Mouse (Mus musculus) olfactory bulb, adult 2 months (tissue): ENCODE data around the gene Bgn. TPM values are rescaled to one million over a fixed set of nuclear protein-coding genes. Genes with fewer than 3 reads are reported as not detected.

Source experiments
- H3K27ac ChIP-seq: fragments of 200-500 bp; 2 replicates; pipeline ENCODE4 v1.5.1; 2012; ENCODE audit warnings: low read depth, low read length; ENCODE audit not compliant: insufficient read depth
- H3K4me1 ChIP-seq: fragments of 200-500 bp; 2 replicates; pipeline ENCODE4 v1.6.1; 2012; ENCODE audit warnings: low read length; ENCODE audit not compliant: control insufficient read depth, insufficient read depth
- H3K4me3 ChIP-seq: fragments of 200-500 bp; 2 replicates; pipeline ENCODE4 v1.5.1; 2012; ENCODE audit warnings: mild to moderate bottlenecking, low read depth, low read length, moderate library complexity; ENCODE audit not compliant: insufficient read depth
- CTCF ChIP-seq: fragments of 200-500 bp; IDR thresholded peaks from 2 replicates; pipeline ENCODE4 v1.5.1; 2012; ENCODE audit warnings: low read depth, mild to moderate bottlenecking, low read length, moderate library complexity; ENCODE audit not compliant: insufficient read depth
- POLR2A ChIP-seq: fragments of 200-500 bp; IDR thresholded peaks from 2 replicates; pipeline ENCODE4 v1.6.1; 2012; ENCODE audit warnings: mild to moderate bottlenecking, low read depth, low read length, moderate library complexity; ENCODE audit not compliant: insufficient read depth
- WGBS: fragments of 180-500 bp; shearing (Covaris S2); methylation state at CpG from one replicate; pipeline ENCODE4 v1.1.7; 2018; 5-methylcytosine and 5-hydroxymethylcytosine counted together
- polyA plus RNA-seq: library from polyadenylated mRNA; stranded (reverse); fragments of >200 nt; gene quantifications from 2 replicates; pipeline ENCODE4 v1.2.4, GENCODE M21; 2012; ENCODE audit warnings: low replicate concordance; ENCODE audit not compliant: missing spikeins, insufficient read depth, insufficient read length

The Bgn gene
- polyA plus RNA-seq, 1 experiment = not detected

DNA sequence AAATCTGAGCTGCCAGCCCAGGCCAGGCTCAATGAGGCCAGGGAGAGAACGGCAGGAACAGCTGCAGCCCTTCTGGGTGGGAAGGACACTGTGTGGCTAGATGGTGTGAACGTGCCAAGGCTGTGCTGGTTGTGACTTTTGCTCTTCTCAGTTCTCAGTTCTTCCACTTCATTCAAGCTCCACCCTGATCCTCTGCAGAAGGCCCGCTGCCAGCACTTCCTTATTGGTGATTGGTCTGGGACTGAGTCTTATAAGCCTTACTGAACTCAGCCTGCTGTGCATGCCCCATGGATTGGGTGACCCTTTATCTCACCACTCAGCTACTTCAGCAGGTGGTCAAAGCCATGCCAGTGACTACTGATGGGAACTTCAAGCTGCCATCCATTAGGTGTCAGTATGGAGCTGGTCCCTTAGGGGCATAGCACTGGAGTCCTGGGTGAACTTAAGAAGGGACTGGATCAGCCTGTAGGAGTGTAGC is 43.0 kb downstream of the Bgn start:
- no peaks in the 10 kb centered on the region for H3K4me1 ChIP-seq
- no peak for TF ChIP-seq POLR2A
- TF ChIP-seq CTCF = no peak
- H3K4me3 ChIP-seq = no peak overlapping the region
- no peak overlapping the region for H3K27ac ChIP-seq
- 77% methylated on average over 3 of the region's 3 CpGs for WGBS

DNA sequence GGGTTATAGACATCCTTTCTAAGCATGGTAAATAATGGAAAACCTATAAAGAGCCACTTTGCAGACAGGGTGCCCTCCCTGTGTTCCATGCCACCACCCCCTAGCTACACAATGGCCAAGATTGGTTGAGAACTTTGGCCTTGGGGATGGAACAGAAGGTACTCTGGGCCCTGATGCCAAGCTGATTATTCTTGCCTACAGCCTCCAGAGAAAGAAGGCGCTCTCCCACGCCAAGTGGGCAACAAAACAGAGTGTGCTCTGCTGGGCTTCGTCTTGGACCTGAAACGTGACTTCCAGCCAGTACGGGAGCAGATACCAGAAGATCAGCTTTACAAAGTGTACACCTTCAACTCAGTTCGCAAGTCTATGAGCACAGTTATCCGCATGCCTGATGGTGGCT is 54.5 kb downstream of the Bgn start:
- H3K4me1 ChIP-seq = no peaks in the 10 kb centered on the region
- TF ChIP-seq CTCF (no peak), POLR2A (no peak)
- WGBS = 82% methylated on average over 7 of the region's 7 CpGs

DNA sequence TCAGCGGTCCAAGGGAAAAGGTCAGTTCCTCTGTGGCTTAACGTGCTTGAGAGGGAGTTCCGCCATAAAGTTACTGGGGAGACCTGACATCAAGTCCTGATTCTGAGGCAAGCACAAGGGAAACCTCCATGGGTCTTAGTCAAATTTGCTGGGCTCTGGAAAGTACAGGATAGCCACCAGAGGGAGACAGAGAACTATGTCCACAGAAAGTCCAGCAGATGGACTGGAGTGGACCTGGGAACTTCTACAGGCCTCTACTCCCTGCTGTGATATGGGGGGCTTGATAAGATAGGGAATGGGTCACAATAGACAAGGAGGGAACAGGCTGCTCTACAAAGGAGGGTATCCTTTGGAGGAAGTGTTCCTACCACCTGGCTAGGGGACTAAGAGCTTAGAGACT is 59.9 kb downstream of the Bgn start:
- WGBS = 55% methylated on average over 3 of the region's 3 CpGs
- H3K4me3 ChIP-seq = no peak overlapping the region
- no peaks in the 10 kb centered on the region for H3K4me1 ChIP-seq
- H3K27ac ChIP-seq = no peak overlapping the region
- TF ChIP-seq POLR2A = no peak
- TF ChIP-seq CTCF = no peak

More for the DNA sequence above, 54.5 kb downstream of the Bgn start:
- Histone ChIP-seq H3K27ac (no peak overlapping the region), H3K4me3 (no peak overlapping the region)

Other genes starting within 250 kb of the Bgn start
- gene Xlr4c, start 240.5 kb upstream of the Bgn start, polyA plus RNA-seq = not detected in 2 replicates
- not detected in 2 replicates for gene Xlr3c, start 218.2 kb upstream of the Bgn start, polyA plus RNA-seq
- not detected in 2 replicates for gene Xlr5a, start 190.6 kb upstream of the Bgn start, polyA plus RNA-seq
- not detected in 2 replicates for gene Xlr5c, start 190.6 kb upstream of the Bgn start, polyA plus RNA-seq
- not detected in 2 replicates for gene Gm45015, start 146.8 kb upstream of the Bgn start, polyA plus RNA-seq
- gene Zfp275, start 141.0 kb upstream of the Bgn start, polyA plus RNA-seq = not detected in 2 replicates
- not detected in 2 replicates for gene Gm18336, start 84.9 kb upstream of the Bgn start, polyA plus RNA-seq
- not detected in 2 replicates for gene Zfp92, start 72.5 kb upstream of the Bgn start, polyA plus RNA-seq
- not detected in 2 replicates for gene Trex2, start 48.3 kb upstream of the Bgn start, polyA plus RNA-seq
- gene Haus7, start 24.6 kb upstream of the Bgn start, polyA plus RNA-seq = not detected in 2 replicates
- not detected in 2 replicates for gene Atp2b3, start 19.5 kb downstream of the Bgn start, polyA plus RNA-seq
- not detected in 2 replicates for gene Dusp9, start 155.8 kb downstream of the Bgn start, polyA plus RNA-seq
- not detected in 2 replicates for gene Pnck, start 176.5 kb downstream of the Bgn start, polyA plus RNA-seq
- gene Slc6a8, start 189.5 kb downstream of the Bgn start, polyA plus RNA-seq = 112 TPM in 1 of 2 replicates, not detected in the other
- 255 TPM in 1 of 2 replicates, not detected in the other for gene Bcap31, start 232.6 kb downstream of the Bgn start, polyA plus RNA-seq
- not detected in 2 replicates for gene Abcd1, start 233.0 kb downstream of the Bgn start, polyA plus RNA-seq